Mouse (Mus musculus) intestine, embryonic 15.5 days (tissue): ENCODE data around the gene Wwox. TPM values are rescaled to one million over a fixed set of nuclear protein-coding genes. Genes with fewer than 3 reads are reported as not detected.

Source experiments
- ATAC-seq: fragments of 200-750 bp; cut with Nextera tagmentation; 2 replicates; pipeline ENCODE4 v1.8.0; 2017; ENCODE audit warnings: moderate TSS enrichment, moderate library complexity
- H3K27ac ChIP-seq: fragments of 300-500 bp; sonication (generic); 2 replicates; pipeline ENCODE4 v1.5.1; 2015; ENCODE audit warnings: mild to moderate bottlenecking, inconsistent platforms
- H3K27me3 ChIP-seq: fragments of 300-500 bp; sonication (generic); replicated peaks from 2 replicates; pipeline ENCODE4 v1.6.1; 2015; ENCODE audit warnings: inconsistent platforms
- H3K36me3 ChIP-seq: fragments of 300-500 bp; sonication (generic); 2 replicates; pipeline ENCODE4 v1.6.1; 2015; ENCODE audit warnings: inconsistent platforms
- H3K4me1 ChIP-seq: fragments of 300-500 bp; sonication (generic); replicated peaks from 2 replicates; pipeline ENCODE4 v1.6.1; 2015; ENCODE audit warnings: inconsistent platforms
- H3K4me2 ChIP-seq: fragments of 300-500 bp; sonication (generic); replicated peaks from 2 replicates; pipeline ENCODE4 v1.6.1; 2015; ENCODE audit warnings: mild to moderate bottlenecking, inconsistent platforms
- H3K4me3 ChIP-seq: fragments of 300-500 bp; sonication (generic); replicated peaks from 2 replicates; pipeline ENCODE4 v1.5.1; 2015; ENCODE audit warnings: inconsistent platforms
- H3K9ac ChIP-seq: fragments of 300-500 bp; sonication (generic); 2 replicates; pipeline ENCODE4 v1.6.1; 2015; ENCODE audit warnings: inconsistent platforms
- H3K9me3 ChIP-seq: fragments of 300-500 bp; sonication (generic); 2 replicates; pipeline ENCODE4 v1.6.1; 2016; ENCODE audit warnings: inconsistent platforms
- WGBS: fragments of 180-500 bp; shearing (Covaris S2); methylation state at CpG from one replicate; pipeline ENCODE4 v1.1.7; 2015; 5-methylcytosine and 5-hydroxymethylcytosine counted together
- polyA plus RNA-seq: library from polyadenylated mRNA; unstranded; fragments of >200 nt; fragmentation: Nextera tagmentation; extraction: Ambion mirVana; gene quantifications from 2 replicates; pipeline ENCODE4 v1.2.1, GENCODE M21; 2015

The Wwox gene
- polyA plus RNA-seq, 1 experiment from 2014 or later, result 11.6 TPM

- Histone ChIP-seq H3K4me3 (no peak overlapping the region), H3K36me3 (no peaks in the 10 kb centered on the region), H3K4me2 (no peak overlapping the region), H3K9ac (no peak overlapping the region), H3K27me3 (no peaks in the 10 kb centered on the region), H3K27ac (no peak overlapping the region), H3K9me3 (no peaks in the 10 kb centered on the region), H3K4me1 (no peaks in the 10 kb centered on the region)
- WGBS, result 80% methylated on average over 5 of the region's 5 CpGs
- ATAC-seq, result no peak
Measured at GRCm38 (mm10) chr8:115390921-115391504, 951.6 kb downstream of the Wwox start.

- Histone ChIP-seq H3K9ac (no peak overlapping the region), H3K4me2 (no peak overlapping the region), H3K4me3 (no peak overlapping the region), H3K27me3 (no peaks in the 10 kb centered on the region), H3K9me3 (no peaks in the 10 kb centered on the region), H3K4me1 (no peaks in the 10 kb centered on the region), H3K27ac (no peak overlapping the region), H3K36me3 (no peaks in the 10 kb centered on the region)
- whole genome bisulfite sequencing, result 79% methylated on average over 5 of the region's 5 CpGs
- ATAC-seq, result no peak
Measured at GRCm38 (mm10) chr8:115395840-115396239, 956.4 kb downstream of the Wwox start.

- Histone ChIP-seq H3K9ac (no peak overlapping the region), H3K36me3 (no peaks in the 10 kb centered on the region), H3K4me2 (no peak overlapping the region), H3K4me1 (no peaks in the 10 kb centered on the region), H3K27ac (no peak overlapping the region), H3K9me3 (no peaks in the 10 kb centered on the region), H3K4me3 (no peak overlapping the region), H3K27me3 (no peaks in the 10 kb centered on the region)
- no peak for ATAC-seq
- WGBS, result 87% methylated on average over 3 of the region's 3 CpGs
Measured at GRCm38 (mm10) chr8:115397981-115398380, 958.5 kb downstream of the Wwox start.

- no peak for ATAC-seq
- Histone ChIP-seq H3K4me1 (no peaks in the 10 kb centered on the region), H3K36me3 (no peaks in the 10 kb centered on the region), H3K27ac (no peak overlapping the region), H3K4me3 (no peak overlapping the region), H3K9me3 (no peaks in the 10 kb centered on the region), H3K4me2 (no peak overlapping the region), H3K9ac (no peak overlapping the region), H3K27me3 (no peaks in the 10 kb centered on the region)
- 65% methylated on average over 15 of the region's 15 CpGs for WGBS
Measured at GRCm38 (mm10) chr8:115400013-115400720, 960.7 kb downstream of the Wwox start.

Other genes starting within 250 kb of the Wwox start
- 2.4 and 3.5 TPM in 2 replicates for gene Vat1l, start 234.0 kb upstream of the Wwox start, polyA plus RNA-seq
- not detected in 2 replicates for gene Clec3a, start 21.6 kb upstream of the Wwox start, polyA plus RNA-seq